Mouse (Mus musculus) MEL (cell line): ENCODE measurements around the gene Chid1. TPM values are rescaled to one million over a fixed set of nuclear protein-coding genes. Genes with fewer than 3 reads are reported as not detected.
A peak's percentile ranks its signal among the peaks of the same experiment; 100 is the strongest.

Source experiments
- DNase-seq: peaks from one replicate; pipeline ENCODE4 v3.0.0; 2011; ENCODE audit warnings: low read depth, low spot score
- H3K27ac ChIP-seq: 2 replicates; pipeline ENCODE4 v1.5.1; 2012; ENCODE audit warnings: low read depth, mild to moderate bottlenecking, control low read depth, low read length, moderate library complexity; ENCODE audit not compliant: control insufficient read depth
- H3K27me3 ChIP-seq, 2 experiments: fragments of 150-350 bp in 1 of 2; sonication (generic) in 1 of 2; 2 replicates each; pipeline ENCODE4 v1.6.1; 2012; ENCODE audit warnings: low read length in 2 of 2, mild to moderate bottlenecking in 2 of 2, improper control_type of control experiment in 1 of 2, moderate library complexity in 1 of 2; ENCODE audit not compliant: insufficient read depth in 2 of 2, control insufficient read depth in 1 of 2
- H3K36me3 ChIP-seq, 2 experiments: 2 replicates each; pipeline ENCODE4 v1.6.1; 2012 to 2014; ENCODE audit warnings: low read length in 2 of 2, improper control_type of control experiment in 1 of 2, inconsistent platforms in 1 of 2, mild to moderate bottlenecking in 1 of 2; ENCODE audit not compliant: insufficient read depth in 2 of 2, control insufficient read depth in 1 of 2
- H3K4me1 ChIP-seq, 2 experiments: fragments of 150-350 bp in 1 of 2; sonication (generic) in 1 of 2; 2 replicates each; pipeline ENCODE4 v1.6.1; 2012; ENCODE audit warnings: low read length in 2 of 2, improper control_type of control experiment in 1 of 2, mild to moderate bottlenecking in 1 of 2; ENCODE audit not compliant: insufficient read depth in 2 of 2, control insufficient read depth in 1 of 2
- H3K4me3 ChIP-seq, 2 experiments: fragments of 150-350 bp in 1 of 2; sonication (generic) in 1 of 2; 2 replicates each; pipeline ENCODE4 v1.5.1; 2012; ENCODE audit warnings: low read depth in 2 of 2, low read length in 2 of 2, mild to moderate bottlenecking in 2 of 2, moderate library complexity in 2 of 2, control low read depth in 1 of 2, improper control_type of control experiment in 1 of 2; ENCODE audit not compliant: control insufficient read depth in 1 of 2, insufficient read depth in 1 of 2
- H3K79me2 ChIP-seq: 2 replicates; pipeline ENCODE4 v1.6.1; 2012; ENCODE audit warnings: mild to moderate bottlenecking, low read length, moderate library complexity; ENCODE audit not compliant: control insufficient read depth, poor library complexity, insufficient read depth
- H3K9ac ChIP-seq: 2 replicates; pipeline ENCODE4 v1.6.1; 2012; ENCODE audit warnings: low read depth, mild to moderate bottlenecking, control low read depth, low read length, moderate library complexity; ENCODE audit not compliant: control insufficient read depth, poor library complexity, severe bottlenecking
- H3K9me3 ChIP-seq: fragments of 150-350 bp; sonication (generic); replicated peaks from 2 replicates; pipeline ENCODE4 v1.6.1; 2012; ENCODE audit warnings: mild to moderate bottlenecking, low read length, improper control_type of control experiment, moderate library complexity; ENCODE audit not compliant: insufficient read depth
- BHLHE40 ChIP-seq: IDR thresholded peaks from 2 replicates; pipeline ENCODE4 v1.6.1; 2012; ENCODE audit warnings: low read depth, mild to moderate bottlenecking, inconsistent platforms, low read length, improper control_type of control experiment, borderline replicate concordance
- CHD1 ChIP-seq: IDR thresholded peaks from 2 replicates; pipeline ENCODE4 v1.6.1; 2012; ENCODE audit warnings: low read depth, mild to moderate bottlenecking, inconsistent platforms, low read length, improper control_type of control experiment
- CHD2 ChIP-seq: IDR thresholded peaks from 2 replicates; pipeline ENCODE4 v1.6.1; 2011; ENCODE audit warnings: low read length, improper control_type of control experiment
- CTCF ChIP-seq, 3 experiments: IDR thresholded peaks in 2 of 3; conservative IDR thresholded peaks in 1 of 3; 2 replicates each; pipeline ENCODE4 v1.5.1; 2011 to 2012; ENCODE audit warnings: low read length in 3 of 3, low read depth in 2 of 3, mild to moderate bottlenecking in 2 of 3, improper control_type of control experiment in 1 of 3, inconsistent platforms in 1 of 3, mixed read lengths in 1 of 3, moderate library complexity in 1 of 3; ENCODE audit not compliant: control insufficient read depth in 1 of 3, insufficient read depth in 1 of 3, poor library complexity in 1 of 3, severe bottlenecking in 1 of 3
- EP300 ChIP-seq, 2 experiments: IDR thresholded peaks; 2 replicates each; pipeline ENCODE4 v1.6.1; 2011; ENCODE audit warnings: improper control_type of control experiment in 2 of 2, low read length in 2 of 2, low read depth in 1 of 2, mild to moderate bottlenecking in 1 of 2
- GATA1 ChIP-seq: IDR thresholded peaks from 2 replicates; pipeline ENCODE4 v1.6.1; 2011; ENCODE audit warnings: low read depth, low read length, improper control_type of control experiment
- HCFC1 ChIP-seq: IDR thresholded peaks from 2 replicates; pipeline ENCODE4 v1.6.1; 2012; ENCODE audit warnings: low read depth, mild to moderate bottlenecking, inconsistent platforms, low read length, improper control_type of control experiment, moderate library complexity
- JUND ChIP-seq: IDR thresholded peaks from 2 replicates; pipeline ENCODE4 v1.6.1; 2011; ENCODE audit warnings: low read depth, mild to moderate bottlenecking, improper control_type of control experiment, low read length
- MAFK ChIP-seq: IDR thresholded peaks from 2 replicates; pipeline ENCODE4 v1.6.1; 2011; ENCODE audit warnings: low read depth, mild to moderate bottlenecking, low read length, improper control_type of control experiment, borderline replicate concordance
- MAX ChIP-seq: IDR thresholded peaks from 2 replicates; pipeline ENCODE4 v1.6.1; 2011; ENCODE audit warnings: low read length, improper control_type of control experiment
- MAZ ChIP-seq: IDR thresholded peaks from 2 replicates; pipeline ENCODE4 v1.6.1; 2012; ENCODE audit warnings: low read depth, mild to moderate bottlenecking, inconsistent platforms, low read length, improper control_type of control experiment
- MXI1 ChIP-seq: IDR thresholded peaks from 2 replicates; pipeline ENCODE4 v1.6.1; 2011; ENCODE audit warnings: mild to moderate bottlenecking, low read depth, low read length, improper control_type of control experiment
- MYB ChIP-seq: IDR thresholded peaks from 2 replicates; pipeline ENCODE4 v1.6.1; 2011; ENCODE audit warnings: mild to moderate bottlenecking, low read depth, low read length, improper control_type of control experiment
- MYC ChIP-seq: IDR thresholded peaks from 2 replicates; pipeline ENCODE4 v1.6.1; 2011; ENCODE audit warnings: low read depth, mild to moderate bottlenecking, low read length, improper control_type of control experiment, moderate library complexity
- NELFE ChIP-seq: IDR thresholded peaks from 2 replicates; pipeline ENCODE4 v1.6.1; 2011; ENCODE audit warnings: low read depth, low read length, improper control_type of control experiment
- NRF1 ChIP-seq: IDR thresholded peaks from 2 replicates; pipeline ENCODE4 v1.6.1; 2014; ENCODE audit warnings: low read depth, mild to moderate bottlenecking, inconsistent platforms, low read length, improper control_type of control experiment, moderate library complexity; ENCODE audit not compliant: poor library complexity, insufficient read depth, severe bottlenecking
- POLR2A ChIP-seq, 2 experiments: IDR thresholded peaks; 2 replicates each; pipeline ENCODE4 v1.6.1; 2011 to 2012; ENCODE audit warnings: low read length in 2 of 2, mild to moderate bottlenecking in 2 of 2, control low read depth in 1 of 2, improper control_type of control experiment in 1 of 2, low read depth in 1 of 2, moderate library complexity in 1 of 2; ENCODE audit not compliant: control insufficient read depth in 1 of 2, insufficient read depth in 1 of 2, poor library complexity in 1 of 2
- POLR2AphosphoS5 ChIP-seq: IDR thresholded peaks from 2 replicates; pipeline ENCODE4 v1.6.1; 2012; ENCODE audit warnings: low read depth, borderline replicate concordance, mild to moderate bottlenecking, inconsistent platforms, low read length, moderate library complexity, mixed read lengths
- RAD21 ChIP-seq: IDR thresholded peaks from 2 replicates; pipeline ENCODE4 v1.6.1; 2011; ENCODE audit warnings: mild to moderate bottlenecking, low read depth, low read length, improper control_type of control experiment
- RCOR1 ChIP-seq: IDR thresholded peaks from 2 replicates; pipeline ENCODE4 v1.6.1; 2012; ENCODE audit warnings: low read depth, mild to moderate bottlenecking, inconsistent platforms, low read length, improper control_type of control experiment
- SMC3 ChIP-seq: IDR thresholded peaks from 2 replicates; pipeline ENCODE4 v1.6.1; 2011; ENCODE audit warnings: low read depth, low read length, improper control_type of control experiment
- TAL1 ChIP-seq: IDR thresholded peaks from 2 replicates; pipeline ENCODE4 v1.6.1; 2012; ENCODE audit warnings: mild to moderate bottlenecking, inconsistent platforms, low read length, moderate library complexity, mixed read lengths
- TBP ChIP-seq: IDR thresholded peaks from 2 replicates; pipeline ENCODE4 v1.8.0; 2011; ENCODE audit warnings: low read depth, low read length, improper control_type of control experiment
- USF1 ChIP-seq: IDR thresholded peaks from 2 replicates; pipeline ENCODE4 v1.6.1; 2014; ENCODE audit warnings: low read depth, mild to moderate bottlenecking, inconsistent platforms, low read length, improper control_type of control experiment, moderate library complexity
- USF2 ChIP-seq, 2 experiments: IDR thresholded peaks; 2 replicates each; pipeline ENCODE4 v1.6.1; 2011 to 2012; ENCODE audit warnings: improper control_type of control experiment in 2 of 2, low read length in 2 of 2, borderline replicate concordance in 1 of 2, inconsistent platforms in 1 of 2, low read depth in 1 of 2, mild to moderate bottlenecking in 1 of 2; ENCODE audit not compliant: insufficient read depth in 1 of 2
- ZC3H11A ChIP-seq: IDR thresholded peaks from 2 replicates; pipeline ENCODE4 v1.6.1; 2012; ENCODE audit warnings: low read depth, mild to moderate bottlenecking, inconsistent platforms, low read length, improper control_type of control experiment
- ZKSCAN1 ChIP-seq: IDR thresholded peaks from 2 replicates; pipeline ENCODE4 v1.6.1; 2012; ENCODE audit warnings: low read depth, mild to moderate bottlenecking, inconsistent platforms, low read length, improper control_type of control experiment, moderate library complexity
- ZMIZ1 ChIP-seq: IDR thresholded peaks from 2 replicates; pipeline ENCODE4 v1.6.1; 2012; ENCODE audit warnings: low read depth, mild to moderate bottlenecking, inconsistent platforms, low read length, improper control_type of control experiment, moderate library complexity
- ZNF384 ChIP-seq: IDR thresholded peaks from 2 replicates; pipeline ENCODE4 v1.6.1; 2012; ENCODE audit warnings: low read depth, mild to moderate bottlenecking, inconsistent platforms, low read length, improper control_type of control experiment
- polyA plus RNA-seq, 2 experiments: library from polyadenylated mRNA; stranded (reverse) in 1 of 2; unstranded in 1 of 2; fragments of >175 nt in 1 of 2; fragments of >200 nt in 1 of 2; gene quantifications; 2 replicates each; pipeline versions ENCODE4 v1.2.1 to v1.2.4; 2012; ENCODE audit warnings: low replicate concordance in 2 of 2, low read depth in 1 of 2; ENCODE audit not compliant: insufficient read length in 2 of 2, insufficient read depth in 1 of 2, missing spikeins in 1 of 2
- total RNA-seq: library from RNA; depleted of rRNA; stranded (reverse); fragments of 300-350 nt; gene quantifications from 2 replicates; pipeline ENCODE4 v1.2.3, GENCODE M21; 2012

The Chid1 gene
- total and polyA plus RNA-seq, 3 experiments = 36.1 to 46.7 TPM; not detected in 1

- peak; percentile 25 for DNase-seq
- no peaks in the 10 kb centered on the region for H3K27me3 ChIP-seq
- peaks cover 38% of the 10 kb centered on the region for H3K79me2 ChIP-seq
- H3K9ac ChIP-seq = no peak overlapping the region
- TF ChIP-seq CHD2 (no peak), ZC3H11A (no peak), MAFK (no peak), TBP (no peak), MAX (no peak), NRF1 (no peak), JUND (no peak), MYB (no peak), GATA1 (no peak), MXI1 (no peak)
- H3K27ac ChIP-seq = 0 out of 2 replicates have a peak overlapping the region, but pooled peaks have one; percentile 11
- no peaks in the 10 kb centered on the region for H3K9me3 ChIP-seq
- H3K4me1 ChIP-seq = peaks cover 12 to 30% of the 10 kb centered on the region in 2 experiments
- no peak overlapping the region for H3K4me3 ChIP-seq
- peaks cover 0 to 35% of the 10 kb centered on the region in 2 experiments; a peak in 2 of 4 replicates for H3K36me3 ChIP-seq
These were observed 38.9 kb upstream of the Chid1 start for GRCm38 (mm10) chr7:141578511-141578910.

GRCm38 (mm10) chr7:141577801-141578200 is 38.1 kb upstream of the Chid1 start:
- Histone ChIP-seq H3K79me2 (peaks cover 40% of the 10 kb centered on the region), H3K9me3 (no peaks in the 10 kb centered on the region), H3K27me3 (no peaks in the 10 kb centered on the region)
- TF ChIP-seq MAFK = no peak
- TF ChIP-seq MYC = peak; percentile 62; the same call in 1 of the 2 replicates
- peak; percentile 44 for TF ChIP-seq TAL1
- peak; percentile 67; the same call in 1 of the 2 replicates for TF ChIP-seq BHLHE40
- no peak for TF ChIP-seq ZMIZ1
- TF ChIP-seq ZNF384 = no peak
- TF ChIP-seq CHD2 = no peak
- TF ChIP-seq MAX = peak; percentile 63; the same call in 1 of the 2 replicates
- TF ChIP-seq USF1 = peak; percentile 84
- no peak for TF ChIP-seq HCFC1
- TF ChIP-seq MAZ = no peak
- no peak for TF ChIP-seq MYB
- no peak for TF ChIP-seq CTCF (IDR thresholded peaks at IDR 0.05 in 2 of 3, conservative IDR thresholded peaks at IDR 0.05 in 1 of 3; ENCODE audit: control insufficient read depth in 1 of 3, insufficient read depth in 1 of 3, low read depth in 2 of 3, low read length in 3 of 3, poor library complexity in 1 of 3, severe bottlenecking in 1 of 3)
- no peak for TF ChIP-seq POLR2AphosphoS5
- no peak for TF ChIP-seq SMC3
- TF ChIP-seq NELFE = no peak
- TF ChIP-seq EP300 (IDR thresholded peaks at IDR 0.05; ENCODE audit: low read depth in 1 of 2, low read length in 2 of 2) = 0 out of 4 replicates have a peak, but pooled peaks of 1 of the 2 experiments have one; percentile 21
- no peak for TF ChIP-seq RAD21
- TF ChIP-seq POLR2A (IDR thresholded peaks at IDR 0.05; ENCODE audit: control insufficient read depth in 1 of 2, insufficient read depth in 1 of 2, low read depth in 1 of 2, low read length in 2 of 2, poor library complexity in 1 of 2) = no peak
- no peak for TF ChIP-seq CHD1
- TF ChIP-seq MXI1 = peak; percentile 31; the same call in 1 of the 2 replicates
- TF ChIP-seq ZKSCAN1 = no peak
- TF ChIP-seq RCOR1 = no peak
- TF ChIP-seq USF2 (IDR thresholded peaks at IDR 0.05; ENCODE audit: borderline replicate concordance in 1 of 2, insufficient read depth in 1 of 2, low read depth in 1 of 2, low read length in 2 of 2) = 0 out of 4 replicates have a peak, but pooled peaks of 1 of the 2 experiments have one; percentile 41
- TF ChIP-seq, all 39 proteins: peak for 8
- H3K4me3 ChIP-seq = no peak overlapping the region
- H3K4me1 ChIP-seq = peaks cover 12 to 31% of the 10 kb centered on the region in 2 experiments
- H3K36me3 ChIP-seq = peaks cover 0 to 36% of the 10 kb centered on the region in 2 experiments; a peak in 2 of 4 replicates
- peak; percentile 64 for DNase-seq
- H3K9ac ChIP-seq = peak overlapping the region; percentile 15; the same call in 1 of the 2 replicates
- H3K27ac ChIP-seq = peak overlapping the region; percentile 50
